34 mouse cellular contexts compared by ENCODE assay signal in genomic region chr14:79608286-79608685, GRCm38 (mm10). TPM values are rescaled to one million over a fixed set of nuclear protein-coding genes. Genes with fewer than 3 reads are reported as not detected.
"Had no signal": no experiment of that assay in that cellular context is flagged by ENCODE, and none has a peak within 500 bp of the region (broad histone marks: within the 10 kb centered on the region; RNA-seq: fewer than 3 reads in every experiment).

No protein-coding gene starts in this region.

- H3K27ac ChIP-seq: limb, embryonic 10.5 days; limb, embryonic 12.5 days; limb, embryonic 13.5 days; limb, embryonic 15.5 days; liver, embryonic 12.5 days; liver, embryonic 13.5 days; liver, embryonic 14.5 days; liver, embryonic 15.5 days; lung, embryonic 15.5 days; macrophage; midbrain, embryonic 10.5 days; midbrain, embryonic 12.5 days; midbrain, embryonic 13.5 days; midbrain, embryonic 15.5 days; neural tube, embryonic 12.5 days had no signal

- H3K4me2 ChIP-seq: limb, embryonic 12.5 days; limb, embryonic 13.5 days; limb, embryonic 15.5 days; liver, embryonic 11.5 days; liver, embryonic 12.5 days; liver, embryonic 13.5 days; liver, embryonic 15.5 days; lung, embryonic 14.5 days; lung, embryonic 15.5 days; midbrain, embryonic 11.5 days; midbrain, embryonic 12.5 days; midbrain, embryonic 13.5 days; midbrain, embryonic 15.5 days; neural tube, embryonic 12.5 days had no signal

- DNase-seq: left cerebral cortex, postnatal 4 days; liver; liver, embryonic 13.5 days; liver, postnatal 0 days; lung, adult 18-20 months; lung, adult 2 months; lung, embryonic 14.5 days; lung, postnatal 10 days; lung, postnatal 14 days; lung, postnatal 36 days; lung, postnatal 4 days; midbrain, embryonic 14.5 days had no signal

- H3K27me3 ChIP-seq: limb, embryonic 12.5 days; limb, embryonic 13.5 days; limb, embryonic 15.5 days; liver, embryonic 12.5 days; liver, embryonic 13.5 days; liver, embryonic 15.5 days; lung, embryonic 15.5 days; megakaryocyte, embryonic 14.5 days; midbrain, embryonic 12.5 days; midbrain, embryonic 13.5 days; midbrain, embryonic 15.5 days; neural tube, embryonic 12.5 days had no signal

- H3K9me3 ChIP-seq: limb, embryonic 10.5 days; limb, embryonic 12.5 days; limb, embryonic 13.5 days; limb, embryonic 15.5 days; liver, embryonic 12.5 days; liver, embryonic 13.5 days; liver, embryonic 15.5 days; lung, embryonic 15.5 days; midbrain, embryonic 10.5 days; midbrain, embryonic 12.5 days; midbrain, embryonic 13.5 days; midbrain, embryonic 15.5 days; neural tube, embryonic 12.5 days had no signal

- H3K9ac ChIP-seq: limb, embryonic 12.5 days; limb, embryonic 13.5 days; limb, embryonic 15.5 days; liver, embryonic 12.5 days; liver, embryonic 13.5 days; liver, embryonic 14.5 days; liver, embryonic 15.5 days; liver, postnatal 0 days; lung, embryonic 14.5 days; lung, embryonic 15.5 days; midbrain, embryonic 12.5 days; midbrain, embryonic 13.5 days; midbrain, embryonic 15.5 days; neural tube, embryonic 12.5 days had no signal

- H3K4me3 ChIP-seq: limb, embryonic 10.5 days; limb, embryonic 12.5 days; limb, embryonic 13.5 days; limb, embryonic 15.5 days; liver, embryonic 12.5 days; liver, embryonic 13.5 days; liver, embryonic 15.5 days; lung, embryonic 15.5 days; megakaryocyte, embryonic 14.5 days; midbrain, embryonic 10.5 days; midbrain, embryonic 12.5 days; midbrain, embryonic 13.5 days; midbrain, embryonic 15.5 days; myocyte; neural tube, embryonic 12.5 days had no signal

- ATAC-seq: liver, embryonic 12.5 days; liver, postnatal 0 days; lung, postnatal 0 days; midbrain, embryonic 13.5 days; midbrain, embryonic 15.5 days; midbrain, embryonic 16.5 days had no signal

- H3K4me1 ChIP-seq: limb, embryonic 10.5 days; limb, embryonic 12.5 days; limb, embryonic 13.5 days; limb, embryonic 15.5 days; liver, embryonic 12.5 days; liver, embryonic 13.5 days; liver, embryonic 15.5 days; lung, embryonic 15.5 days; megakaryocyte, embryonic 14.5 days; midbrain, embryonic 10.5 days; midbrain, embryonic 12.5 days; midbrain, embryonic 13.5 days; midbrain, embryonic 15.5 days; neural tube, embryonic 12.5 days had no signal

RNA-seq across cellular contexts. Expression of gene Cnmd, which starts 53.7 kb away (rescaled TPM):
- total RNA-seq: megakaryocyte-erythroid progenitor cell, adult 5-6 weeks; monocyte, adult 5-6 weeks had no signal
- polyA plus RNA-seq: liver, embryonic 12.5 days; liver, embryonic 13.5 days; macrophage; myocyte had no signal
